Mouse (Mus musculus) CH12.LX (cell line): Measurements from ENCODE around the gene Dlst.

Source experiments
- CHD2 ChIP-seq: IDR thresholded peaks from 2 replicates; pipeline ENCODE4 v1.6.1; 2011; ENCODE audit warnings: low read length, improper control_type of control experiment
- CTCF ChIP-seq, 2 experiments: IDR thresholded peaks in 1 of 2; conservative IDR thresholded peaks in 1 of 2; 2 replicates each; pipeline ENCODE4 v1.5.1; 2011 to 2012; ENCODE audit warnings: low read depth in 2 of 2, low read length in 2 of 2, improper control_type of control experiment in 1 of 2, inconsistent platforms in 1 of 2, mild to moderate bottlenecking in 1 of 2, moderate library complexity in 1 of 2
- EP300 ChIP-seq: IDR thresholded peaks from 2 replicates; pipeline ENCODE4 v1.6.1; 2011; ENCODE audit warnings: low read length, improper control_type of control experiment
- ETS1 ChIP-seq: conservative IDR thresholded peaks from 2 replicates; pipeline ENCODE4 v1.6.1; 2012; ENCODE audit warnings: low read depth, mild to moderate bottlenecking, inconsistent platforms, low read length, improper control_type of control experiment, moderate library complexity
- HCFC1 ChIP-seq: IDR thresholded peaks from 2 replicates; pipeline ENCODE4 v1.6.1; 2012; ENCODE audit warnings: low read depth, mild to moderate bottlenecking, inconsistent platforms, low read length, improper control_type of control experiment
- MAFK ChIP-seq: IDR thresholded peaks from 2 replicates; pipeline ENCODE4 v1.6.1; 2011; ENCODE audit warnings: low read length, improper control_type of control experiment; ENCODE audit not compliant: insufficient replicate concordance
- MAX ChIP-seq: IDR thresholded peaks from 2 replicates; pipeline ENCODE4 v1.6.1; 2011; ENCODE audit warnings: low read length, improper control_type of control experiment
- NRF1 ChIP-seq: IDR thresholded peaks from 2 replicates; pipeline ENCODE4 v1.6.1; 2014; ENCODE audit warnings: low read depth, mild to moderate bottlenecking, inconsistent platforms, low read length, improper control_type of control experiment, moderate library complexity
- POLR2A ChIP-seq: IDR thresholded peaks from 2 replicates; pipeline ENCODE4 v1.6.1; 2011; ENCODE audit warnings: low read depth, mild to moderate bottlenecking, improper control_type of control experiment, low read length
- POLR2AphosphoS2 ChIP-seq: IDR thresholded peaks from 2 replicates; pipeline ENCODE4 v1.6.1; 2011; ENCODE audit warnings: low read depth, low read length, improper control_type of control experiment
- ZNF384 ChIP-seq: IDR thresholded peaks from 2 replicates; pipeline ENCODE4 v1.6.1; 2012; ENCODE audit warnings: low read depth, low read length, improper control_type of control experiment, inconsistent platforms

- TF ChIP-seq POLR2AphosphoS2 (no peak), MAX (no peak), POLR2A (no peak), NRF1 (no peak), HCFC1 (no peak), MAFK (no peak), CTCF (conservative IDR thresholded peaks at IDR 0.05 in 1 of 2, IDR thresholded peaks at IDR 0.05 in 1 of 2; ENCODE audit: low read depth in 2 of 2, low read length in 2 of 2) (no peak), ETS1 (no peak), EP300 (no peak), CHD2 (no peak), ZNF384 (no peak)
Measured at GRCm38 (mm10) chr12:85104789-85105188, 5.8 kb upstream of the Dlst start.
